Mouse (Mus musculus) kidney, adult 2 months (tissue): ENCODE results near the gene Mief1.

Source experiments
- CTCF ChIP-seq: fragments of 200-500 bp; conservative IDR thresholded peaks from 2 replicates; pipeline ENCODE4 v1.5.1; 2011; ENCODE audit warnings: low read depth, mild to moderate bottlenecking, control low read depth, low read length, moderate library complexity, mixed read lengths; ENCODE audit not compliant: insufficient read depth, insufficient read length
- POLR2A ChIP-seq: fragments of 200-500 bp; IDR thresholded peaks from one replicate; pipeline ENCODE4 v1.6.1; 2011; ENCODE audit warnings: low read depth, low read length, control low read depth

GRCm38 (mm10) chr15:80225796-80226195 is 8.0 kb upstream of the Mief1 start:
- TF ChIP-seq CTCF (peak; percentile 64), POLR2A (no peak)
